11 mouse cellular contexts compared by ENCODE assay signal in the genomic region with DNA sequence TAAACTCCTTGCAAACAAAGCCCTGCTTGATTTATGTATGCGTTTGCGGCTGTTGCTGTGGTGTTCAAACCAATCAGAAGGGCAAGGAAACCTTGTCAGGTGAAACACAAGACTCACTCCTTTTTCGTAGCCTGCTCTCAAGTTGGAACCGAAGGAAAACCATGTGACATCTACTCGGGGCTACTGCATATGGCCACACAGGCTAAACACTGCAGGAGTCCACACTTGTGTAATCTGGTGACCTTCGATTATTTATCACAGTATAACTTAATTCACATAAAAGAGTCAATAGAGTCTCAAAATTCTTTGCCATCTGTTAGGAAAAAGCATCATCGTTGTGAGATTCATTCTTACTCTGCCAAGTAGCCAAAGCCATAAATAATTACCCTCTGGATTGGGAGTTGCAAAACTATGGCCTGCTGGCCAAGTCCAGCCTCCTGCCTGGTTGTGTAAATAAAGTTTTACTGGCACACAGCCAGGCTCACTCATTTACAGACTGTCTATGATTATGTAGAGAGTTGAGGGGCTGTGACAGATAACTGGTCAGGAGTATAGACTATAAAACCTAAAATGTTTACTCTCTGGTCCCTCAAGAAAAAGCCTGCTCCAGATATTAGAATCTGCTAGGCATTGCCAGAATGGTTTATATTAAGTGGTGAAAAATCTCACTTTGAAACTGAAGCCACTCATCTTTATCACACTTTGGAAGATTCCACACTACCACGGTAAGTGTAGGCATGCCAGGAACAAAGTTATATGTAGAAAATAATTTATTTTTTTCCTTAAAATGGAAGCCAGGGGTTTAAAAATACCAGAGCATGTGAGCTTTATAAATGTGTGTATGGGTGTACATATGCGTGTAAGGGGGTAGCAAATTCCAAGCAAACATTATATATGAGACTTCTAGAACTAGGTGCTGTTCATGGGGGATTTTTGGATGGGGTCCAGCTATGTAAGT. TPM values are rescaled to one million over a fixed set of nuclear protein-coding genes. Genes with fewer than 3 reads are reported as not detected.
DNase-seq lines count a peak whose midpoint lies in the region; ATAC-seq and TF ChIP-seq lines count a peak whose summit lies in the region.
"Had no signal": no experiment of that assay in that cellular context is flagged by ENCODE, and none has a peak within 500 bp of the region (broad histone marks: within the 10 kb centered on the region; RNA-seq: fewer than 3 reads in every experiment).

No protein-coding gene starts in this region.

- peak overlapping the region; percentile 38; the same call in 1 of the 2 replicates for H3K27ac ChIP-seq in left cerebral cortex, adult 2 months
- peak overlapping the region; percentile 25; the same call in 1 of the 2 replicates for H3K27ac ChIP-seq in kidney, embryonic 16.5 days (ENCODE audit: low read length)
- H3K27ac ChIP-seq: embryonic facial prominence, embryonic 12.5 days; hindbrain, embryonic 12.5 days; midbrain, embryonic 12.5 days had no signal

- H3K9ac ChIP-seq in kidney, embryonic 16.5 days (replicated peaks; ENCODE audit: low read length): no peak overlapping the region
- H3K9ac ChIP-seq: embryonic facial prominence, embryonic 12.5 days; hindbrain, embryonic 12.5 days; midbrain, embryonic 12.5 days had no signal

- H3K4me3 ChIP-seq in left cerebral cortex, adult 2 months: no peak overlapping the region
- no peak overlapping the region for H3K4me3 ChIP-seq in kidney, embryonic 16.5 days (ENCODE audit: low read length)
- H3K4me3 ChIP-seq: embryonic facial prominence, embryonic 12.5 days; hindbrain, embryonic 12.5 days; midbrain, embryonic 12.5 days had no signal

- H3K36me3 ChIP-seq in kidney, embryonic 16.5 days (ENCODE audit: insufficient read depth, low read length): no peaks in the 10 kb centered on the region
- H3K36me3 ChIP-seq: embryonic facial prominence, embryonic 12.5 days; hindbrain, embryonic 12.5 days; midbrain, embryonic 12.5 days had no signal

- DNase-seq in left cerebral cortex, adult 2 months (ENCODE audit: extremely low spot score in 1 of 2, low spot score in 2 of 2): no peak
- no peak for DNase-seq in left cerebral cortex, adult 8-10 months (ENCODE audit: low spot score in 2 of 2)
- DNase-seq in brain, adult 2 months (ENCODE audit: low read depth, low spot score): peak; percentile 60
- peak; percentile 61 to 82 for DNase-seq in lung, postnatal 4 days
- DNase-seq in cerebellum, adult 18-20 months: no peak
- DNase-seq in right cerebral cortex, postnatal 4 days: no peak
- DNase-seq in spleen, postnatal 36 days (ENCODE audit: low spot score in 2 of 2): no peak

- 38% methylated on average over 9 of the region's 9 CpGs for WGBS in kidney, embryonic 16.5 days

- TF ChIP-seq CTCF in left cerebral cortex, adult 2 months (IDR thresholded peaks at IDR 0.05): no peak

- no peaks in the 10 kb centered on the region for H3K27me3 ChIP-seq in kidney, embryonic 16.5 days (ENCODE audit: insufficient read depth, low read length)
- H3K27me3 ChIP-seq: embryonic facial prominence, embryonic 12.5 days; hindbrain, embryonic 12.5 days; midbrain, embryonic 12.5 days had no signal

- ATAC-seq in kidney, embryonic 16.5 days (ENCODE audit: low FRiP score, low TSS enrichment): peak; percentile 81

- H3K9me3 ChIP-seq in kidney, embryonic 16.5 days (ENCODE audit: low read length): no peaks in the 10 kb centered on the region
- H3K9me3 ChIP-seq: embryonic facial prominence, embryonic 12.5 days; hindbrain, embryonic 12.5 days; midbrain, embryonic 12.5 days had no signal

- intact Hi-C loops in left cerebral cortex, adult 2 months (cut with DNase I): loop anchor here (5.0 kb wide), 1 partner anchor 38 kb away; a partner anchor contains a TSS

- no peak overlapping the region for H3K4me2 ChIP-seq in kidney, embryonic 16.5 days (replicated peaks; ENCODE audit: low read depth, low read length)
- H3K4me2 ChIP-seq: embryonic facial prominence, embryonic 12.5 days; hindbrain, embryonic 12.5 days; midbrain, embryonic 12.5 days had no signal

- peaks cover 15% of the 10 kb centered on the region for H3K4me1 ChIP-seq in kidney, embryonic 16.5 days (ENCODE audit: insufficient read depth, low read length)
- H3K4me1 ChIP-seq: midbrain, embryonic 12.5 days had no signal

RNA-seq across cellular contexts. Expression of a gene that starts 40.3 kb away (rescaled TPM):
- total RNA-seq in left cerebral cortex, adult 2 months (2021): 100 to 1,000 TPM; 250 to 251 TPM
- 100 to 1,000 TPM; 209 to 233 (median 215) TPM for total RNA-seq in left cerebral cortex, adult 8-10 months (2022)
- polyA plus RNA-seq in kidney, embryonic 16.5 days (2015; fragmentation: Nextera tagmentation; extraction: Ambion mirVana): 7.1 and 9.3 TPM in 2 replicates

Comparison
In these comparisons a context has a peak if more than half of its experiments do, and no peak if none do; other contexts are left out.
1. DNase-seq: peak in brain, adult 2 months (single experiment) and lung, postnatal 4 days (2 of 2); none in left cerebral cortex, adult 2 months (0 of 2), left cerebral cortex, adult 8-10 months (0 of 2), cerebellum, adult 18-20 months (0 of 2), right cerebral cortex, postnatal 4 days (single experiment) and spleen, postnatal 36 days (0 of 2).